Mouse (Mus musculus) megakaryocyte-erythroid progenitor cell, adult 5-6 weeks (primary cell): Measurements from ENCODE around the gene Dcaf11. TPM values are rescaled to one million over a fixed set of nuclear protein-coding genes. Genes with fewer than 3 reads are reported as not detected.
A peak's percentile ranks its signal among the peaks of the same experiment; 100 is the strongest.

Experiments used
- ATAC-seq: replicated peaks from 2 replicates; pipeline ENCODE4 v1.8.0; 2016; ENCODE audit warnings: mild to moderate bottlenecking, inconsistent platforms; ENCODE audit not compliant: severe bottlenecking, poor library complexity, low FRiP score, low TSS enrichment
- total RNA-seq, 2 experiments: library from RNA; stranded (forward) in 1 of 2; stranded (reverse) in 1 of 2; fragments of 200-1000, 215-1000 nt in 1 of 2; fragments of >200 nt in 1 of 2; fragmentation: Nextera tagmentation in 1 of 2; gene quantifications; 2 replicates each; pipeline ENCODE4 v1.2.3; 2014 to 2017

The Dcaf11 gene
- total RNA-seq, 2 experiments from 2014 or later, result 41.6 to 115 TPM

DNA sequence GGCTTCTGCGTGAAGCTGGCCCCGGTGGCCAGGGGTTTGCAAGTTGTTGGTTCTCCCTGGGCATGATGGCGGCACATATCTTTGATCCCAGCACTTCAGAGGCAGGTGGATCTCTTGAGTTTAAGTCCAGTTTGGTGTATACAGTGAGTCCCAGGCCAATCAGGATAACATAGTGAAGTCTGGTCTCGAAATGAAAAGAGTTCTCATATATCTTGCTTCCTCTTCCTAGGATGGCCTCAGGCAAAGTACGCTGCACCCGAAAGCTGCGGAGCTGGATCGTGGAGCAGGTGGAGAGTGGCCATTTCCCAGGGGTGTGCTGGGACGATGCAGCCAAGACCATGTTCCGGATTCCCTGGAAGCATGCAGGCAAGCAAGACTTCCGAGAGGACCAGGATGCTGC lies 45.0 kb downstream of the Dcaf11 start:
- ATAC-seq, result no peak

DNA sequence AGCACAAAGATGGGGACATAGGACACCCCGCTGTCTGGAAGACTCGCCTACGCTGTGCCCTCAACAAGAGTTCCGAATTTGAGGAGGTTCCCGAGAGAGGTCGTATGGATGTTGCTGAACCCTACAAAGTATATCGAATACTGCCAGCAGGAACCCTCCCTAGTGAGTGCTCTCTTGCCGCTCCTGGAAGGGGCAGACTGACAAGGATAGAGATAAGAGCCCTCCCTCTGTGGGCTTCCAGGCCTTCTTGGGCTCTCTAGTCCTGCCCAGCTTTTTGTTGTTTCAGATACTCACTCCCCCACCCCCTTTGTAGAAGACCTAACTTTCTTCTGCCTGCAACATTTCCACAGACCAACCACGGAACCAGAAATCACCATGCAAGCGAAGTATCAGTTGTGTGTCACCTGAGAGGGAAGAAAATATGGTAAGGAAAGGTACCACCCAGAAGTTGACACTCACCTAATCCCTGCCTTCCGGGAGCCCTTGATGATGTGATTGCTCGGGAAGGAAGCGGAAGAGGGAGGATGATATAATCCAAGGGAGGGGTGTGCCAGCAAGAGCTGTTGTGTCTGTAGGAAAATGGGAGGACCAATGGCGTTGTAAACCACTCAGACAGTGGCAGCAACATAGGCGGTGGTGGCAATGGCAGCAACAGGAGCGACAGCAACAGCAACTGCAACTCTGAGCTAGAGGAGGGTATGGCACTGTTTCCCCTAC lies 46.1 kb downstream of the Dcaf11 start:
- ATAC-seq, result peak; percentile 35; the same call in 1 of the 2 replicates

DNA sequence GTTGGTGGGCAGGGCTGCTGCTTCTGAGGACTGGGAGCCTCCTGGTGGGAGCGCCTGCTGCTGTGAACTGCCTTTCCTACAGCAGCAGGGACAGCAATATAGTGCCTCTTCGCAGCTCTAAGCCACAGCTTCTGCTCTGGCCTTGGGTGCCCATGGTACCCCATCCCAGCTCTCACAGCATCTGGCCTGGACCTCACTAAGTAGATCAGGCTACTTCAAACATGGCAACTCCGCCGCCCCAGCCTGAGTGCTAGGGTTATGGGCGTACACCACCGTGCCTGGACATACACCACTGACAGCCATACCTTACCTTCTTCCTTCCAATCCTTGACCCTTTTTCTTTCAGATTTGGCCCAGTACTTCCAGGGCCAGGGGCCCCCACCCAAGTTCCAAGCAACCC lies 48.5 kb downstream of the Dcaf11 start:
- no peak for ATAC-seq

DNA sequence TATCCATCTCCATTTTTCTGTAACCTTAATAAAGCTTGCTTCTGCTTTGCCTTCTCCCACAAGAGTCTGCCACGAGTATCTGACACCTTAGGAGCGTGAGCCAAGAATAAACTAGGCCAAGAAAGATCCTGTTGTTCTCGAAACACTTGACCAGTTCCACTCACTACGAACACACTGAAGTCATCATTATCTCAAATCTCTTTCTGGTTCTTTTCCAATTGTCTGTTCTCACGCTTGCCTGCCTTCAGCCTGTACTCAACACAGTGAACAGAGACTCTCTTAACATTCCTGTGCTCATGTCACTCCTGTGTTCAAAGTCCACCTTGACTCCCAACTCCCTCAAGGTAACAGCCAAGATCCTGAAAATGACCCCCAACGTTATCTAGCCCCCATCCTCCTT lies 53.5 kb downstream of the Dcaf11 start:
- no peak for ATAC-seq

DNA sequence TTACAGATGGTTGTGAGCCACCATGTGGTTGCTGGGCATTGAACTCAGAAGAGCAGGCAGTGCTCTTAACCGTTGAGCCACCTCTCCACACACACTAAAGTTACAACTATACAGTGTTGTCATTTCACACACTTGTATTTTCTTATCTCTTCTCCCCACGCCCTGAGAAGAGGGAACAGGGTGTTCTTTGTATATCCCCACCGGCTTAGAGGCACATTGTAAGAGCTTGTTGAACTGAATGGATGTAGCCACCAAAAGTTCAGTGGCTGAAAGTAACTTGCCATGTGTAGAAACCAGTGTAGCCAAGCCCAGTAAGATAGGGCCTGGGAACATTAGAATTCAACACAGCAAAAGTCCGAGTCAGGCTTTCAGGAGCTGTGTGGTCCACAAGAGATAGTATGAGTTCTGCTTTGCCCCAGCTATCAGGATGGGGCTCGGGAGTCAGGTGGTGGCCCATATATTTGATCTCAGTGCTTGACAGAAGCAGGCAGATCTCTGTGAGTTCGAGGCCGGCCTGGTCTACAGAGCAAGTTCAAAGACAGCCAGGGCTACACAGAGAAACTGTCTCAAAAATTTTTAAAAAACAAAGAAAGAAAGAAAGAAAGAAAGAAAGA lies 54.9 kb downstream of the Dcaf11 start:
- peak; percentile 57 for ATAC-seq

DNA sequence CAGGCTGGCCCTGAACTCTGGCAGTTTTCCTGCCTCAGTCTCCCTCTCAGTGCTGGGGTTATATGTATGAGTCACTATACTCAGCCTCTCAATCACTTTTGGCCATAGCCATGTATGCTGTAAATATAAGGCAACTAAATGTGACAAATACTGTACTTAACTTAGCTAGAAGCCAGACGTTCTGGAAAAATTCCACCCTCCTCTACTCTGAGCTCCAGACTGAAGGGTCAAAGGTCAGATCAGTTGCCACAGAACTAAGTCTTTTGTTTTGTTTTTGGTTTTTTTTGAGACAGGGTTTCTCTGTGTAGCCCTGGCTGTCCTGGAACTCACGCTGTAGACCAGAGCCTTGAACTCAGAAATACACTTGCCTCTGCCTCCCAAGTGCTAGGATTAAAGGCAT lies 56.1 kb downstream of the Dcaf11 start:
- no peak for ATAC-seq

DNA sequence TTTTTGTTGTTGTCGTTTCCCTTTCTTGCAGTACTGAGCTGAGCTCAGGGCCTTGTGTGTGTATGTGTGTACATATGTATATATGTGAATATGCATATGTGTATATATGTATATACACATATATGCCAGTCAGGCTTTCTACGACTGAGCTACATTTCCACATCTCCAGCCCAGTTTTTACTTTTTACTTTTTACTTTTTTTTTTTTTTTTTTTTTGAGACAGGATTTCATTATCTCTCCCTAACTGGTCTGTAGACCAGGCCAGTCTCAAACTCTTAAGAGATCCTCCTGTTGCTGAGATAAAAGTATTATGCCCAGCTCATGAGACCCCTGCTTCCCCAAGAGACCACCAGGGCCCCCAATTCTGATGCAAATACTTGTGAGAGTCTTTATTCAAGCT lies 57.0 kb downstream of the Dcaf11 start:
- ATAC-seq, result no peak

DNA sequence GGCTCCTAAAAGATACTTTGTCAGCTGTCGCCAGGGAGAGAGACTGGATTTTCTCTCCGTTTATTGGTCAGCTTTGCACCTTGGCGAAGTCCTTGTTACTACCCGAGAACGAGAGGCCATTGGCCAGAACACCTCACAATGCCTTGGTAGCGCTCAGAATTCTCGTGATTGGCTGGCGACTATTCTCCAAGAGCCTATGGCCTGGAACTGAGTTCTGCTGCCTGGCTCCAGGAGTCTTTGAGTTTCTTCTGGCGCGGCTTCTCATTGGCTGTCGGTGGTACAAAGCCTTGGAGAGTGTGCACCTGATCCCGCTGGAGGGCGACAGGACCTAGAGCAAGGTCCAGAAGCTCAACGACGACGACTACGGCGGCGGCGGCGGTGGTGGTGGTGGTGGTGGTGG lies 58.0 kb downstream of the Dcaf11 start, which contains the start of gene Rec8:
TSS of gene Rec8 (plus strand) at position 216 of the 400 bp plus-strand sequence.
- ATAC-seq, result peak; percentile 79

DNA sequence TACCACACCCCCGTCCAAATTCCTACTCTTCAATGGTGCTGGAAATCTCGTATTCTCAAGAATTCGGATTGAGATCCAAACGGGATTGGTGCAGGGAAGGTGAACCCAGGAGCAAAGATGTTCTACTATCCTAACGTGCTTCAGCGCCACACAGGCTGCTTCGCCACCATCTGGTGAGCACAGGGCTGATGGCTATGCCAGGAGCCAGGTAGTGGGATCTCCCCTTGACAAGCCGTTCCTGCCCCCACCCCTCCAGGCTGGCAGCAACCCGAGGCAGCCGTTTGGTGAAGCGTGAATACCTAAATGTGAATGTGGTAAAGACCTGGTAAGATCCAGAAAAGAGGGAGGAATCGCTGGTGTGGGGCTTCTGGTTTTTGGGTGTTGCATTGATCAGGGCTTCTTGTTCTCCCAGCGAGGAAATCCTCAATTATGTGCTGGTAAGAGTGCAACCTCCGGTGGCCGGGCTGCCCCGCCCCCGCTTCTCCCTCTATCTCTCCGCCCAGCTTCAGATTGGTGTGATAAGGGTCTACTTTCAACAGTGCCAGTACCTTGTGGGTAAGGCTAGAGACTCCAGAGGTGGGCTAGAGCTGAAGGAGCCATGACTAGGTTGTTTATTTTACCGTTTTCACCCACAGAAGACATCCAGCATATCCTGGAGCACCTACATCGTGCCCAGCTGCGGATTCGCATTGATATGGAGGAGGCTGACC lies 58.8 kb downstream of the Dcaf11 start:
- ATAC-seq, result peak; percentile 59

Other genes starting within 250 kb of the Dcaf11 start
- 103 and 133 TPM in 2 replicates for gene Dhrs4, start 81.2 kb upstream of the Dcaf11 start, total RNA-seq (2014; fragmentation: Nextera tagmentation)
- gene Dhrs4, start 81.2 kb upstream of the Dcaf11 start, total RNA-seq (2017), result 128 and 189 TPM in 2 replicates
- gene Carmil3, start 69.4 kb upstream of the Dcaf11 start, total RNA-seq (2014; fragmentation: Nextera tagmentation), result 0.77 and 1.3 TPM in 2 replicates
- 0.42 and 0.70 TPM in 2 replicates for gene Carmil3, start 69.4 kb upstream of the Dcaf11 start, total RNA-seq (2017)
- gene Cpne6, start 49.6 kb upstream of the Dcaf11 start, total RNA-seq (2014; fragmentation: Nextera tagmentation), result not detected in 2 replicates
- gene Cpne6, start 49.6 kb upstream of the Dcaf11 start, total RNA-seq (2017), result not detected in 2 replicates
- not detected in 2 replicates for gene Nrl, start 35.0 kb upstream of the Dcaf11 start, total RNA-seq (2014; fragmentation: Nextera tagmentation)
- not detected in 2 replicates for gene Nrl, start 35.0 kb upstream of the Dcaf11 start, total RNA-seq (2017)
- gene Pck2, start 19.7 kb upstream of the Dcaf11 start, total RNA-seq (2014; fragmentation: Nextera tagmentation), result 66.0 and 88.0 TPM in 2 replicates
- gene Pck2, start 19.7 kb upstream of the Dcaf11 start, total RNA-seq (2017), result 48.7 and 55.6 TPM in 2 replicates
- gene A730061H03Rik, start 400 bp downstream of the Dcaf11 start, total RNA-seq (2014; fragmentation: Nextera tagmentation), result 2.7 TPM in 1 of 2 replicates, not detected in the other
- gene A730061H03Rik, start 400 bp downstream of the Dcaf11 start, total RNA-seq (2017), result 14.8 TPM in 1 of 2 replicates, not detected in the other
- not detected in 2 replicates for gene Fitm1, start 15.6 kb downstream of the Dcaf11 start, total RNA-seq (2014; fragmentation: Nextera tagmentation)
- gene Fitm1, start 15.6 kb downstream of the Dcaf11 start, total RNA-seq (2017), result not detected in 2 replicates
- gene Psme1, start 18.1 kb downstream of the Dcaf11 start, total RNA-seq (2014; fragmentation: Nextera tagmentation), result 311 and 359 TPM in 2 replicates
- 249 and 300 TPM in 2 replicates for gene Psme1, start 18.1 kb downstream of the Dcaf11 start, total RNA-seq (2017)
- gene Emc9, start 25.3 kb downstream of the Dcaf11 start, total RNA-seq (2014; fragmentation: Nextera tagmentation), result 37.3 and 44.8 TPM in 2 replicates
- 22.7 and 26.7 TPM in 2 replicates for gene Emc9, start 25.3 kb downstream of the Dcaf11 start, total RNA-seq (2017)
- gene Psme2, start 31.1 kb downstream of the Dcaf11 start, total RNA-seq (2014; fragmentation: Nextera tagmentation), result 190 and 268 TPM in 2 replicates
- gene Psme2, start 31.1 kb downstream of the Dcaf11 start, total RNA-seq (2017), result 208 and 351 TPM in 2 replicates
- gene Rnf31, start 31.7 kb downstream of the Dcaf11 start, total RNA-seq (2014; fragmentation: Nextera tagmentation), result 35.8 and 47.0 TPM in 2 replicates
- gene Rnf31, start 31.7 kb downstream of the Dcaf11 start, total RNA-seq (2017), result 23.8 and 46.4 TPM in 2 replicates
- gene Irf9, start 43.6 kb downstream of the Dcaf11 start, total RNA-seq (2014; fragmentation: Nextera tagmentation), result 57.9 and 65.2 TPM in 2 replicates
- 41.6 and 41.7 TPM in 2 replicates for gene Irf9, start 43.6 kb downstream of the Dcaf11 start, total RNA-seq (2017)
- 28.2 and 53.3 TPM in 2 replicates for gene Rec8, start 58.0 kb downstream of the Dcaf11 start, total RNA-seq (2014; fragmentation: Nextera tagmentation)
- 16.0 and 27.6 TPM in 2 replicates for gene Rec8, start 58.0 kb downstream of the Dcaf11 start, total RNA-seq (2017)
- 79.0 and 101 TPM in 2 replicates for gene Ipo4, start 76.0 kb downstream of the Dcaf11 start, total RNA-seq (2014; fragmentation: Nextera tagmentation)
- gene Ipo4, start 76.0 kb downstream of the Dcaf11 start, total RNA-seq (2017), result 21.2 and 26.9 TPM in 2 replicates
- gene Gm49378, start 77.9 kb downstream of the Dcaf11 start, total RNA-seq (2014; fragmentation: Nextera tagmentation), result 4.9 and 11.6 TPM in 2 replicates
- gene Gm49378, start 77.9 kb downstream of the Dcaf11 start, total RNA-seq (2017), result 3.5 and 3.7 TPM in 2 replicates
- 43.8 and 52.6 TPM in 2 replicates for gene Tm9sf1, start 83.8 kb downstream of the Dcaf11 start, total RNA-seq (2014; fragmentation: Nextera tagmentation)
- gene Tm9sf1, start 83.8 kb downstream of the Dcaf11 start, total RNA-seq (2017), result 61.9 and 77.4 TPM in 2 replicates
- gene Tssk4, start 90.2 kb downstream of the Dcaf11 start, total RNA-seq (2014; fragmentation: Nextera tagmentation), result 0.87 and 0.99 TPM in 2 replicates
- gene Tssk4, start 90.2 kb downstream of the Dcaf11 start, total RNA-seq (2017), result 0.69 TPM in 1 of 2 replicates, not detected in the other
- gene Mdp1, start 100.5 kb downstream of the Dcaf11 start, total RNA-seq (2014; fragmentation: Nextera tagmentation), result 39.9 and 57.6 TPM in 2 replicates
- 33.5 and 34.1 TPM in 2 replicates for gene Mdp1, start 100.5 kb downstream of the Dcaf11 start, total RNA-seq (2017)
- 20.2 and 31.1 TPM in 2 replicates for gene Gmpr2, start 111.9 kb downstream of the Dcaf11 start, total RNA-seq (2014; fragmentation: Nextera tagmentation)
- 22.6 and 24.8 TPM in 2 replicates for gene Gmpr2, start 111.9 kb downstream of the Dcaf11 start, total RNA-seq (2017)
- 398 and 455 TPM in 2 replicates for gene Nedd8, start 112.1 kb downstream of the Dcaf11 start, total RNA-seq (2014; fragmentation: Nextera tagmentation)
- 365 and 374 TPM in 2 replicates for gene Nedd8, start 112.1 kb downstream of the Dcaf11 start, total RNA-seq (2017)
- gene Tinf2, start 121.8 kb downstream of the Dcaf11 start, total RNA-seq (2014; fragmentation: Nextera tagmentation), result 22.2 and 59.3 TPM in 2 replicates
- gene Tinf2, start 121.8 kb downstream of the Dcaf11 start, total RNA-seq (2017), result 22.8 and 24.0 TPM in 2 replicates
- gene Tgm1, start 153.9 kb downstream of the Dcaf11 start, total RNA-seq (2014; fragmentation: Nextera tagmentation), result not detected in 2 replicates
- 0.15 TPM in 1 of 2 replicates, not detected in the other for gene Tgm1, start 153.9 kb downstream of the Dcaf11 start, total RNA-seq (2017)
- 14.4 and 20.2 TPM in 2 replicates for gene Rabggta, start 162.3 kb downstream of the Dcaf11 start, total RNA-seq (2014; fragmentation: Nextera tagmentation)
- gene Rabggta, start 162.3 kb downstream of the Dcaf11 start, total RNA-seq (2017), result 7.7 and 12.6 TPM in 2 replicates
- gene Dhrs1, start 185.7 kb downstream of the Dcaf11 start, total RNA-seq (2014; fragmentation: Nextera tagmentation), result 21.5 and 31.0 TPM in 2 replicates
- gene Dhrs1, start 185.7 kb downstream of the Dcaf11 start, total RNA-seq (2017), result 10.0 and 10.3 TPM in 2 replicates
- gene Nop9, start 185.7 kb downstream of the Dcaf11 start, total RNA-seq (2014; fragmentation: Nextera tagmentation), result 35.8 and 52.0 TPM in 2 replicates
- gene Nop9, start 185.7 kb downstream of the Dcaf11 start, total RNA-seq (2017), result 24.8 and 27.5 TPM in 2 replicates
- not detected in 2 replicates for gene Cideb, start 198.5 kb downstream of the Dcaf11 start, total RNA-seq (2014; fragmentation: Nextera tagmentation)
- not detected in 2 replicates for gene Cideb, start 198.5 kb downstream of the Dcaf11 start, total RNA-seq (2017)
- gene Ltb4r2, start 201.4 kb downstream of the Dcaf11 start, total RNA-seq (2014; fragmentation: Nextera tagmentation), result not detected in 2 replicates
- 0.38 and 1.7 TPM in 2 replicates for gene Ltb4r2, start 201.4 kb downstream of the Dcaf11 start, total RNA-seq (2017)
- gene Ltb4r1, start 206.0 kb downstream of the Dcaf11 start, total RNA-seq (2014; fragmentation: Nextera tagmentation), result 0.50 and 3.5 TPM in 2 replicates
- gene Ltb4r1, start 206.0 kb downstream of the Dcaf11 start, total RNA-seq (2017), result 0.76 and 3.1 TPM in 2 replicates
- gene Adcy4, start 224.1 kb downstream of the Dcaf11 start, total RNA-seq (2014; fragmentation: Nextera tagmentation), result not detected in 2 replicates
- not detected in 2 replicates for gene Adcy4, start 224.1 kb downstream of the Dcaf11 start, total RNA-seq (2017)
- 55.7 and 87.0 TPM in 2 replicates for gene Ripk3, start 228.9 kb downstream of the Dcaf11 start, total RNA-seq (2014; fragmentation: Nextera tagmentation)
- 8.9 and 23.1 TPM in 2 replicates for gene Ripk3, start 228.9 kb downstream of the Dcaf11 start, total RNA-seq (2017)